Mouse (Mus musculus) A20 (cell line): Measurements from ENCODE around the gene Meis1.

ENCODE experiments used
- DNase-seq: peaks from one replicate; pipeline ENCODE4 v3.0.0-alpha.2; 2011; ENCODE audit warnings: low read depth, low spot score

The Meis1 gene

GRCm38 (mm10) chr11:18830087-18830486 is 188.7 kb downstream of the Meis1 start:
- DNase-seq, result no peak
